Mouse (Mus musculus): ENCODE data around the gene Psmd9. TPM values are rescaled to one million over a fixed set of nuclear protein-coding genes. Genes with fewer than 3 reads are reported as not detected.

Gene Psmd9
- polyA plus RNA-seq, 1 experiment, result 30.6 TPM

- peak overlapping the region; percentile 95 for H3K4me2 ChIP-seq (ENCODE audit: low read depth)
- H3ac ChIP-seq (ENCODE audit: control insufficient read depth, insufficient read length), result peak overlapping the region; percentile 98
- H3K36me3 ChIP-seq (ENCODE audit: control insufficient read depth, insufficient read depth), result peaks cover 3% of the 10 kb centered on the region
- H3K27me3 ChIP-seq (ENCODE audit: control insufficient read depth, insufficient read depth, insufficient read length), result no peaks in the 10 kb centered on the region
- peak overlapping the region; percentile 75 for H3K4me3 ChIP-seq
- peaks cover 35% of the 10 kb centered on the region for H3K79me2 ChIP-seq (ENCODE audit: control insufficient read depth, insufficient read depth)
- TF ChIP-seq USF1 (IDR thresholded peaks at IDR 0.05; ENCODE audit: low read depth), result peak; percentile 38
- no peak for TF ChIP-seq REST (IDR thresholded peaks at IDR 0.05; ENCODE audit: insufficient read depth, insufficient read length)
Observed at GRCm38 (mm10) chr5:123143971-123144745, 25.1 kb upstream of the Psmd9 start.

DNA sequence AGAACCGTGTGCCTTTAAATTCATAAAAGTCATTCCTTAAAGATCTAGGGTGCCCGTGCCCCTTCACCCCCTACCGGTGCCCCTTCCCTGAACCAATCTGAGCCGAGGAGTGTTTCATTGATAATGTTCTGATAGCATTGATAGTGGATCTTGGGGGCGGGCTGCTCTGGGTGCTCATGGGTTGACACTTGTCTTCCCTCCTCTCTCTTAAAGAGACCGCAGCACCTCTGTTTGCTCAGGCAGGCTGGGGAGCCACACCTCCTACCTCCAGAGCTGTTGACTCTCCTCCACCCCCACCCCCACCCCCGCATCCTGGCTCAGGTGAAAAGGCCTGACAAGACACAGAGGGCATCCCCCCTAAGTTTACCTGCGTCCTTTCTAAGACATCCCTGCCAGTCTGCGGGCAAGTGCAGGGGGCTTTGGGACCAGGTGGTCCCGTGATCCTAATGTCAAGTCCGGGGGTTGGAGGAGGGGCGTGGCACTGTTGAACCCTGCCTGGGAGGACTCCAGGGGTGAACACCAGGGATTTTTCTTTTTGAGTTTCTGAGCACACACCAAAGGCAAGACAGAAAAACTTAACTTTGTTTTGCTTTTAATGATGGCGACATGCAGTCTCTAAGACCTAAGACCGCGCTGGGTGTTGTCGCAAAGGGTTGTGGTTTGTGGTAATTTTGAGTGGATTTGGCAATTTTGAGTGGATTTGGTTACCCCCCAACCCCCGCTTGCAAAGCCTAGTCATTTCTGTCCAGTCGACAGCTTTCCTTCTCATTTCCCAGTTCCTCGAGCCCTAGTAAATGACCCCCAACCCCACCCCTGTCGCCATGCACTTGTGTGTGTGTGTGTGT is 24.2 kb upstream of the Psmd9 start:
- H3K4me2 ChIP-seq (ENCODE audit: low read depth), result peak overlapping the region; percentile 95
- peaks cover 34% of the 10 kb centered on the region for H3K79me2 ChIP-seq (ENCODE audit: control insufficient read depth, insufficient read depth)
- H3ac ChIP-seq (ENCODE audit: control insufficient read depth, insufficient read length), result no peak overlapping the region
- H3K27me3 ChIP-seq (ENCODE audit: control insufficient read depth, insufficient read depth, insufficient read length), result no peaks in the 10 kb centered on the region
- H3K36me3 ChIP-seq (ENCODE audit: control insufficient read depth, insufficient read depth), result peaks cover 3% of the 10 kb centered on the region
- TF ChIP-seq REST (IDR thresholded peaks at IDR 0.05; ENCODE audit: insufficient read depth, insufficient read length), result no peak
- H3K4me3 ChIP-seq, result peak overlapping the region; percentile 75

- no peaks in the 10 kb centered on the region for H3K27me3 ChIP-seq (ENCODE audit: control insufficient read depth, insufficient read depth, insufficient read length)
- peaks cover 43% of the 10 kb centered on the region for H3K79me2 ChIP-seq (ENCODE audit: control insufficient read depth, insufficient read depth)
- TF ChIP-seq SRF (IDR thresholded peaks at IDR 0.05; ENCODE audit: control insufficient read depth, insufficient read length, low read depth) (no peak), E2F4 (IDR thresholded peaks at IDR 0.05; ENCODE audit: insufficient read depth) (no peak), POLR2A (IDR thresholded peaks at IDR 0.05; ENCODE audit: insufficient read length, low read depth) (no peak), TCF3 (IDR thresholded peaks at IDR 0.05; ENCODE audit: insufficient read length, low read depth) (no peak), REST (IDR thresholded peaks at IDR 0.05; ENCODE audit: insufficient read depth, insufficient read length) (no peak), CEBPB (IDR thresholded peaks at IDR 0.05; ENCODE audit: insufficient read depth, poor library complexity, severe bottlenecking) (no peak), MYOG (IDR thresholded peaks at IDR 0.05; ENCODE audit: control insufficient read depth in 1 of 3, insufficient read depth in 1 of 3, insufficient read length in 2 of 3, low read depth in 2 of 3) (no peak), POLR2AphosphoS2 (IDR thresholded peaks at IDR 0.05; ENCODE audit: insufficient read length, low read depth) (no peak), TCF12 (IDR thresholded peaks at IDR 0.05; ENCODE audit: insufficient read depth, poor library complexity, severe bottlenecking) (no peak), MAX (IDR thresholded peaks at IDR 0.05; ENCODE audit: low read depth) (no peak), USF1 (IDR thresholded peaks at IDR 0.05; ENCODE audit: low read depth) (no peak), MYOD1 (IDR thresholded peaks at IDR 0.05; ENCODE audit: control insufficient read depth in 1 of 3, insufficient read length in 2 of 3, low read depth in 2 of 3) (no peak)
- H3ac ChIP-seq (ENCODE audit: control insufficient read depth, insufficient read length), result no peak overlapping the region
- peaks cover 3% of the 10 kb centered on the region for H3K36me3 ChIP-seq (ENCODE audit: control insufficient read depth, insufficient read depth)
- H3K4me3 ChIP-seq, result no peak overlapping the region
- no peak overlapping the region for H3K4me2 ChIP-seq (ENCODE audit: low read depth)
Observed at GRCm38 (mm10) chr5:123146357-123146756, 22.9 kb upstream of the Psmd9 start.

- Histone ChIP-seq H3K4me3 (no peak overlapping the region), H3K4me2 (ENCODE audit: low read depth) (no peak overlapping the region), H3K36me3 (ENCODE audit: control insufficient read depth, insufficient read depth) (peaks cover 4% of the 10 kb centered on the region), H3K27me3 (ENCODE audit: control insufficient read depth, insufficient read depth, insufficient read length) (no peaks in the 10 kb centered on the region), H3K79me2 (ENCODE audit: control insufficient read depth, insufficient read depth) (peaks cover 46% of the 10 kb centered on the region), H3ac (ENCODE audit: control insufficient read depth, insufficient read length) (no peak overlapping the region)
- TF ChIP-seq TCF3 (IDR thresholded peaks at IDR 0.05; ENCODE audit: insufficient read length, low read depth), result no peak
- TF ChIP-seq E2F4 (IDR thresholded peaks at IDR 0.05; ENCODE audit: insufficient read depth), result no peak
- no peak for TF ChIP-seq MYOD1 (IDR thresholded peaks at IDR 0.05; ENCODE audit: control insufficient read depth in 1 of 3, insufficient read length in 2 of 3, low read depth in 2 of 3)
- no peak for TF ChIP-seq CEBPB (IDR thresholded peaks at IDR 0.05; ENCODE audit: insufficient read depth, poor library complexity, severe bottlenecking)
- TF ChIP-seq MYOG (IDR thresholded peaks at IDR 0.05; ENCODE audit: control insufficient read depth in 1 of 3, insufficient read depth in 1 of 3, insufficient read length in 2 of 3, low read depth in 2 of 3), result no peak
- TF ChIP-seq TCF12 (IDR thresholded peaks at IDR 0.05; ENCODE audit: insufficient read depth, poor library complexity, severe bottlenecking), result no peak
- TF ChIP-seq POLR2AphosphoS2 (IDR thresholded peaks at IDR 0.05; ENCODE audit: insufficient read length, low read depth), result no peak
- TF ChIP-seq MAX (IDR thresholded peaks at IDR 0.05; ENCODE audit: low read depth), result no peak
- no peak for TF ChIP-seq USF1 (IDR thresholded peaks at IDR 0.05; ENCODE audit: low read depth)
- TF ChIP-seq REST (IDR thresholded peaks at IDR 0.05; ENCODE audit: insufficient read depth, insufficient read length), result no peak
- TF ChIP-seq POLR2A (IDR thresholded peaks at IDR 0.05; ENCODE audit: insufficient read length, low read depth), result no peak
- no peak for TF ChIP-seq SRF (IDR thresholded peaks at IDR 0.05; ENCODE audit: control insufficient read depth, insufficient read length, low read depth)
Observed at GRCm38 (mm10) chr5:123147569-123147968, 21.6 kb upstream of the Psmd9 start.
